Mouse (Mus musculus): ENCODE results near the gene Spam1. TPM values are rescaled to one million over a fixed set of nuclear protein-coding genes. Genes with fewer than 3 reads are reported as not detected.

Spam1 gene
- not detected in 2 replicates for polyA plus RNA-seq (2014; fragmentation: Nextera tagmentation; extraction: Ambion mirVana)

DNA sequence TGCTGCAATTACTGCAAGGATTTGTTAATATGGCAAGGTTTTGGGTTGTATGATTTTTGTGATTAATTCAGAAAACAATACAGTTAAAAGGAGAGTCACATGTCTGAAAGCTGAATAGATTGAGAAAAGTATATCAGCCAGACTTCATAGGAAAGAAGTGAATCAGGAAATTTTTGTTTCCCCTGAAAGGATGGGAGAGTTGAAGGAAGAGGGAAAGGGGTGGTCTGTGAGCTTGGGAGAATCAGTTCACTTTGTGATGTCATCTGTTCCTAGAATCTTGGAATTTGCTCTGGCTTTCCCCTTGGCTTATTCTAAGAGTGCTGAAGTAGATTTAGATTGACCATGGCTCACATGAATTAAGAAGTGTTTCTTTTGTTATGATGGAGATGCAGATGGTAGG lies at the start of gene Spam1:
TSS of gene Spam1 (plus strand) at position 301 of the 400 bp plus-strand sequence.
- no peak for DNase-seq (ENCODE audit: low spot score)
- ATAC-seq (replicated peaks; ENCODE audit: low FRiP score): no peak
- H3K4me1 ChIP-seq (replicated peaks; ENCODE audit: control insufficient read depth, insufficient read depth, low read length): no peaks in the 10 kb centered on the region
- no peaks in the 10 kb centered on the region for H3K27me3 ChIP-seq (ENCODE audit: control insufficient read depth, insufficient read depth, low read length)
- H3K9me3 ChIP-seq (ENCODE audit: control insufficient read depth, low read length): no peaks in the 10 kb centered on the region
- H3K4me2 ChIP-seq (ENCODE audit: low read depth, low read length, severe bottlenecking): no peak within 1 kb of the TSS
- no peak within 1 kb of the TSS for H3K27ac ChIP-seq (ENCODE audit: low read depth, low read length)
- no peak within 1 kb of the TSS for H3K4me3 ChIP-seq (ENCODE audit: low read depth, low read length)
- H3K9ac ChIP-seq (ENCODE audit: low read length): no peak within 1 kb of the TSS
- no peaks in the 10 kb centered on the region for H3K36me3 ChIP-seq (ENCODE audit: control insufficient read depth, insufficient read depth, low read length)

DNA sequence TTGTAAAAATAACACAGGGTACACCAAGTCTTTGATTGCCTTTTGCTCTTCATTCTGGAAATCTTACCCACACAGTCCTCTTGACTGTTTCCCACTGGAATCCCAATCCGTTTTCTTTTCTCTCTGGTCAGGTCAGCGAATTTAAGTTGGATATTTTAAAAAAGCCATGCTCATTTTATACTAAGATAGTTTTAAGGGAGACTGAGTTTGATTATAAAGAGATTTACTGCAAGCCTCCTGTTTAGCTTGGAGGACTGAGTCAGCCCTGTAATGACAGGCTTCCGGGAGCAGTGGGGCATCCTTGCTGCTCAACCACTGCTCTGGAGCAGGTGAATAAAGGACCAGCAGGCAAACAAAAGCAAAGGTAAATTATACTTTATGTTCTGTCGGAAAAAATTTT lies 43.0 kb upstream of the Spam1 start, which contains the start of gene Hyal4:
TSS of gene Hyal4 (plus strand) at position 301 of the 400 bp plus-strand sequence.
- H3K4me1 ChIP-seq (replicated peaks; ENCODE audit: control insufficient read depth, insufficient read depth, low read length): no peaks in the 10 kb centered on the region
- no peak within 1 kb of the TSS for H3K4me2 ChIP-seq (ENCODE audit: low read depth, low read length, severe bottlenecking)
- no peak for ATAC-seq (replicated peaks; ENCODE audit: low FRiP score)
- no peak within 1 kb of the TSS for H3K9ac ChIP-seq (ENCODE audit: low read length)
- H3K9me3 ChIP-seq (ENCODE audit: control insufficient read depth, low read length): no peaks in the 10 kb centered on the region
- WGBS: 87% methylated on average over 4 of the region's 4 CpGs
- H3K27me3 ChIP-seq (ENCODE audit: control insufficient read depth, insufficient read depth, low read length): no peaks in the 10 kb centered on the region
- H3K27ac ChIP-seq (ENCODE audit: low read depth, low read length): no peak within 1 kb of the TSS
- DNase-seq (ENCODE audit: low spot score): no peak
- no peaks in the 10 kb centered on the region for H3K36me3 ChIP-seq (ENCODE audit: control insufficient read depth, insufficient read depth, low read length)
- no peak within 1 kb of the TSS for H3K4me3 ChIP-seq (ENCODE audit: low read depth, low read length)

DNA sequence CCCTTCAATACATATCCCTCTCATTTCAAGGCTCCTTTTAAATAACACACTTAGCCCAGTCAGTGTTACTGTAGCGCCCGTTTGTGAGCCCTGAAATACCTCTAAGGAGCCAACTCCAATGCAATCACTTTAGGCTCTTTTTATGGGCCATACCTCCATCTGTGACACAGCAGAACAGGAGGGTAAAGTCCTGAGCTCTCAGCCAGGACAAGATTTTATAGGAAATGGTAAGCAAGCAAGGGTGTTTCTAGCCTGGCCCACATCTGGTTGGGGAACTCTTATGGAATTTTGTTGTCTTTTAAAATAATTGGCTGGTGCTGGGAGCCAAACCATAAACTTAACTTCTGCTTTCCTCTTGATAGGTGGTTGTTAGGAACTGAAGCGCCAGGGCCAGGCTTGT lies 31.7 kb upstream of the Spam1 start:
- Histone ChIP-seq H3K4me3 (ENCODE audit: low read depth, low read length) (no peak overlapping the region), H3K36me3 (ENCODE audit: control insufficient read depth, insufficient read depth, low read length) (no peaks in the 10 kb centered on the region), H3K4me1 (replicated peaks; ENCODE audit: control insufficient read depth, insufficient read depth, low read length) (no peaks in the 10 kb centered on the region), H3K4me2 (ENCODE audit: low read depth, low read length, severe bottlenecking) (no peak overlapping the region), H3K27ac (ENCODE audit: low read depth, low read length) (no peak overlapping the region), H3K9me3 (ENCODE audit: control insufficient read depth, low read length) (no peaks in the 10 kb centered on the region), H3K27me3 (ENCODE audit: control insufficient read depth, insufficient read depth, low read length) (no peaks in the 10 kb centered on the region), H3K9ac (ENCODE audit: low read length) (no peak overlapping the region)
- ATAC-seq (replicated peaks; ENCODE audit: low FRiP score): no peak
- 92% methylated on average over 3 of the region's 3 CpGs for WGBS
- DNase-seq (ENCODE audit: low spot score): no peak

GRCm38 (mm10) chr6:24766261-24766660 lies 24.7 kb upstream of the Spam1 start:
- Histone ChIP-seq H3K9ac (ENCODE audit: low read length) (no peak overlapping the region), H3K4me2 (ENCODE audit: low read depth, low read length, severe bottlenecking) (no peak overlapping the region), H3K4me3 (ENCODE audit: low read depth, low read length) (no peak overlapping the region), H3K36me3 (ENCODE audit: control insufficient read depth, insufficient read depth, low read length) (no peaks in the 10 kb centered on the region), H3K27ac (ENCODE audit: low read depth, low read length) (no peak overlapping the region), H3K9me3 (ENCODE audit: control insufficient read depth, low read length) (no peaks in the 10 kb centered on the region), H3K4me1 (replicated peaks; ENCODE audit: control insufficient read depth, insufficient read depth, low read length) (no peaks in the 10 kb centered on the region), H3K27me3 (ENCODE audit: control insufficient read depth, insufficient read depth, low read length) (no peaks in the 10 kb centered on the region)
- no peak for DNase-seq (ENCODE audit: low spot score)
- WGBS: 94% methylated on average over 2 of the region's 2 CpGs
- no peak for ATAC-seq (replicated peaks; ENCODE audit: low FRiP score)

- no peaks in the 10 kb centered on the region for H3K27me3 ChIP-seq (ENCODE audit: control insufficient read depth, insufficient read depth, low read length)
- H3K9ac ChIP-seq (ENCODE audit: low read length): no peak overlapping the region
- no peak overlapping the region for H3K4me2 ChIP-seq (ENCODE audit: low read depth, low read length, severe bottlenecking)
- H3K9me3 ChIP-seq (ENCODE audit: control insufficient read depth, low read length): no peaks in the 10 kb centered on the region
- no peaks in the 10 kb centered on the region for H3K4me1 ChIP-seq (replicated peaks; ENCODE audit: control insufficient read depth, insufficient read depth, low read length)
- ATAC-seq (replicated peaks; ENCODE audit: low FRiP score) (no peak), DNase-seq (ENCODE audit: low spot score) (no peak)
- H3K27ac ChIP-seq (ENCODE audit: low read depth, low read length): no peak overlapping the region
- H3K36me3 ChIP-seq (ENCODE audit: control insufficient read depth, insufficient read depth, low read length): no peaks in the 10 kb centered on the region
- H3K4me3 ChIP-seq (ENCODE audit: low read depth, low read length): no peak overlapping the region
- WGBS: 65% methylated on average over 2 of the region's 2 CpGs
Observed at GRCm38 (mm10) chr6:24779182-24779581, 11.8 kb upstream of the Spam1 start.

DNA sequence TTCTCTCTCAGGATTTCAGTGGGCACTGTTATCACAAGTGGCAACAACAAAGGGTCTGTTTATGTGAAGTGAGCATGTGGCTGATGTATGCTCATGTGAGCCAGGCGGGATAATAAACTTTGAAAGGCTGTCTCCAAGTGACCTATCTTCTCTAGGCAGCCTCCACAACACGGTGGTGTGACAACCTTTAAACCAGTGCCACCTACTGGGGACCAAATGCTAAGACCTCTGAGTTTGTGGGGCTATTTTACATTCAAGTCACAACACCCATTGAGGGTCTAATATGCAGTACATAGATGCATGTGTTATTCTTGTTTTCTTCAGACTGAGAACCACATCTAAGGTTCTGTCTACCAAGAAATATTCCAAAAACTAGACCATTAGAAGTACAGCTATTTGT lies 31.1 kb downstream of the Spam1 start:
- no peak for ATAC-seq (replicated peaks; ENCODE audit: low FRiP score)
- WGBS: 57% methylated on average over 2 of the region's 2 CpGs

More for the DNA sequence above, 31.1 kb downstream of the Spam1 start:
- Histone ChIP-seq H3K4me1 (replicated peaks; ENCODE audit: control insufficient read depth, insufficient read depth, low read length) (no peaks in the 10 kb centered on the region), H3K9me3 (ENCODE audit: control insufficient read depth, low read length) (no peaks in the 10 kb centered on the region), H3K9ac (ENCODE audit: low read length) (no peak overlapping the region), H3K4me3 (ENCODE audit: low read depth, low read length) (no peak overlapping the region), H3K27me3 (ENCODE audit: control insufficient read depth, insufficient read depth, low read length) (no peaks in the 10 kb centered on the region), H3K27ac (ENCODE audit: low read depth, low read length) (no peak overlapping the region), H3K36me3 (ENCODE audit: control insufficient read depth, insufficient read depth, low read length) (no peaks in the 10 kb centered on the region), H3K4me2 (ENCODE audit: low read depth, low read length, severe bottlenecking) (no peak overlapping the region)
- DNase-seq (ENCODE audit: low spot score): no peak

Other genes starting within 250 kb of the Spam1 start
- not detected in 2 replicates for gene Lmod2, start 193.4 kb upstream of the Spam1 start, polyA plus RNA-seq (2014; fragmentation: Nextera tagmentation; extraction: Ambion mirVana)
- gene Wasl, start 126.2 kb upstream of the Spam1 start, polyA plus RNA-seq (2014; fragmentation: Nextera tagmentation; extraction: Ambion mirVana): 64.0 and 68.2 TPM in 2 replicates
- 0.08 TPM in 1 of 2 replicates, not detected in the other for gene Hyal6, start 57.9 kb upstream of the Spam1 start, polyA plus RNA-seq (2014; fragmentation: Nextera tagmentation; extraction: Ambion mirVana)
- not detected in 2 replicates for gene Hyal4, start 42.9 kb upstream of the Spam1 start, polyA plus RNA-seq (2014; fragmentation: Nextera tagmentation; extraction: Ambion mirVana)
- gene Hyal5, start 66.8 kb downstream of the Spam1 start, polyA plus RNA-seq (2014; fragmentation: Nextera tagmentation; extraction: Ambion mirVana): not detected in 2 replicates
- gene Tmem229a, start 165.1 kb downstream of the Spam1 start, polyA plus RNA-seq (2014; fragmentation: Nextera tagmentation; extraction: Ambion mirVana): 1.8 and 2.0 TPM in 2 replicates

Measured in forebrain, embryonic 11.5 days (tissue).